Mouse (Mus musculus): ENCODE measurements around the gene Axl.

DNA sequence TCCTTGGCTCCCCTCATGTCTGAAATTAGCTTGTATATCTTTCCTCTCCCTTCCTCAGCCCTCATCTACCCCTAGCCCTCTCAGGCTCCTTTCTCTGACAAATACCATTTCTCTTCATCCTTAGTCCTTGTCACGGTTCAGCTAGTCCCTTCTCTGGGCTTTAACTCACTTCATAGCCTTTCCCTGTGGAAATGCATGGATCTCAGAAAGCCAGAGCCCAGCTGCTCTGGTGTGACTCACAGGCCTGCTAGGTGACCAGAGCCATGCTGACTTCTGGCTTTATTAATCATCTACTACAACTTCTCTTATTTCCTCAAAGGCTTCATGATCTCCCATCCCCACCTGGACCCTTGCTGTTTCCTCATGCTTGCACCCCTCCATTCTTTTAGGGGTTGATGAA is 23.7 kb upstream of the Axl start:
- TF ChIP-seq FLI1 (IDR thresholded peaks at IDR 0.05; ENCODE audit: low read length) (no peak), GATA1 (IDR thresholded peaks at IDR 0.05; ENCODE audit: borderline replicate concordance, low read length) (no peak)
